Mouse (Mus musculus): ENCODE measurements at regions not wholly inside any gene's neighbourhood (a gene's known extent, or its start where the extent isn't known, plus 50 kb on each side); places are given as distances from the start of the nearest gene placed in this dataset.

DNA sequence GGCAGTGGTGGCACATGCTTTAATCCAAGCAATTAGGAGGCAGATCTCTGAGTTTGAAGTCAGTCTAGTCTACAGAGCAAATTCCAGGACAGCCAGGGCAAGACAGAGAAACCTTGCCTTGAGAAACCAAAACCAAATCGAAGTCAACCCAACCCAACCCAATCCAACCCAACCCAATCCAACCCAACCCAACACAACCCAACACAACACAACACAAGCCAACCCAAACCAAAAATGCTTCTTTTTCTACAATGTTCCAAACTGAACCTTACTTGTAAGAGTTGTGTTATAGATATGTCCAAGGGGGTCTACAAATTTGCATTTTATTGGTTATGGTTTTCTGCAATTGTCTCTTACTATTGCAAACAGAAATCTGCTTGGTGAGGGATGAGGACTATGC is 52.8 kb upstream of the Chodl start:
- H3K4me1 ChIP-seq (ENCODE audit: control insufficient read depth, insufficient read depth, low read length): no peaks in the 10 kb centered on the region
- TF ChIP-seq POLR2A (IDR thresholded peaks at IDR 0.05; ENCODE audit: borderline replicate concordance, low read depth, low read length) (no peak), CTCF (IDR thresholded peaks at IDR 0.05; ENCODE audit: low read depth, low read length) (no peak)
- H3K4me3 ChIP-seq (ENCODE audit: insufficient read depth, low read length): no peak overlapping the region
- H3K27ac ChIP-seq (ENCODE audit: insufficient read depth, low read depth, low read length): no peak overlapping the region

DNA sequence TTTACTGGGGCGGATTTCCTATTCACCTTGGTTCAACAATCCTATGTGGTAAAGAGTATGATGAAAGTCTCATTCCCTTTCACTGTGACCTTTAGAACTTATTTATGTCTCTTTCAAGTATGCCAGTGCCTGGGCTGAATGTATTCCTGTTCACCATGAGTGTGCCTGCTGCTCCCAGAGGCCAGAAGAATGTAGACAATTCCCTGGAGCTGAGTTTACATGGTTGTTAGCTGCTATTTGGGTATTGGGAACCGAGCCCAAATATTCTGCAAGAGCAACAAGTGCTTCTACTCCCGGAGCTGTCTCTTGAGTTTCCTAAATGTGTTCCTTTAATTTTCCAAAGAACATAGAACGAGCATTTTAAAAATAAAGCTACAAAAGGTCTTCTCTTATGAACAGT is 71.7 kb upstream of the Chodl start:
- TF ChIP-seq POLR2A (IDR thresholded peaks at IDR 0.05; ENCODE audit: borderline replicate concordance, low read depth, low read length): no peak
- no peak for TF ChIP-seq CTCF (IDR thresholded peaks at IDR 0.05; ENCODE audit: low read depth, low read length)
- Histone ChIP-seq H3K27ac (ENCODE audit: insufficient read depth, low read depth, low read length) (no peak overlapping the region), H3K4me3 (ENCODE audit: insufficient read depth, low read length) (no peak overlapping the region), H3K4me1 (ENCODE audit: control insufficient read depth, insufficient read depth, low read length) (no peaks in the 10 kb centered on the region)

DNA sequence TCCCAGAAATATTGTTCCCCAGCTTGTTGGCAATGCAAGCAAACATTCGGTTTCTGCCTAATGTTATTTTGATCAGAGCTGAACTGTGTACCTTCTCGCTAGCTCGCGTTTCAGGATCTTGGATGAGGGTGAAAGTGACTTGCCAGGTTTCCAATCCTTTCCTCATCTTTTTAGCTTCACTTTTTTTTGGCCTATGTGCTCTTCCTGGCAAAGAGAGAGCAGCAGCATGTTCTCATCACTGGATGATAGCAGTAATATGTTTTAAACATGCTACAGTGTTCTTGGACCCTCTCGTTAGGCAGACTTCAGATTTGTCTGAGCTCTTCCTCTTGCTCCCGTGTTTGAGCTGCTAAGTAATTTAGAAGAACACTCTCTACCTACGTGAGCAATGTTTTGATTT is 99.8 kb upstream of the Chodl start:
- Histone ChIP-seq H3K27ac (ENCODE audit: insufficient read depth, low read depth, low read length) (no peak overlapping the region), H3K4me3 (ENCODE audit: insufficient read depth, low read length) (no peak overlapping the region), H3K4me1 (ENCODE audit: control insufficient read depth, insufficient read depth, low read length) (no peaks in the 10 kb centered on the region)
- no peak for TF ChIP-seq CTCF (IDR thresholded peaks at IDR 0.05; ENCODE audit: low read depth, low read length)
- TF ChIP-seq POLR2A (IDR thresholded peaks at IDR 0.05; ENCODE audit: borderline replicate concordance, low read depth, low read length): no peak

DNA sequence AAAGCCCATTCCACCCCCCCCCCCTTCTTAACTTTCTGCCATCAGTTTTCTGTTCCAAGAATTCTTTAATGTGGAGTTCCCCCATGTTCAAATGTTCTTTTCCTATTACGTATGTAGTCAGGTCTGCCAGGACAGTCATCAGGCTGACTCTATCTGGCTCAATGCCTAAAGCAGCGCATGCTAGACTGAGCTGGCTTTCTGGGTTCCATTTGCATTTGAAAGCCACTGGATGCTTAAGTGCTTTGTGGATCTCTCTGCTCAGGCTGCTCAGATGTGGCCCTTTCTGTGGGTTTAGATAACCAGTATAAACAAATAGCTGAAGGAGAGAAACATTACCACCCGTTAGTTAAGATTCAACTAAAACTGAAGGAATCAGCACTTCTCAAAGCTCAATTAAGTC is 103.0 kb upstream of the Chodl start:
- TF ChIP-seq CTCF (IDR thresholded peaks at IDR 0.05; ENCODE audit: low read depth, low read length) (no peak), POLR2A (IDR thresholded peaks at IDR 0.05; ENCODE audit: borderline replicate concordance, low read depth, low read length) (no peak)
- Histone ChIP-seq H3K4me3 (ENCODE audit: insufficient read depth, low read length) (no peak overlapping the region), H3K27ac (ENCODE audit: insufficient read depth, low read depth, low read length) (no peak overlapping the region), H3K4me1 (ENCODE audit: control insufficient read depth, insufficient read depth, low read length) (no peaks in the 10 kb centered on the region)

DNA sequence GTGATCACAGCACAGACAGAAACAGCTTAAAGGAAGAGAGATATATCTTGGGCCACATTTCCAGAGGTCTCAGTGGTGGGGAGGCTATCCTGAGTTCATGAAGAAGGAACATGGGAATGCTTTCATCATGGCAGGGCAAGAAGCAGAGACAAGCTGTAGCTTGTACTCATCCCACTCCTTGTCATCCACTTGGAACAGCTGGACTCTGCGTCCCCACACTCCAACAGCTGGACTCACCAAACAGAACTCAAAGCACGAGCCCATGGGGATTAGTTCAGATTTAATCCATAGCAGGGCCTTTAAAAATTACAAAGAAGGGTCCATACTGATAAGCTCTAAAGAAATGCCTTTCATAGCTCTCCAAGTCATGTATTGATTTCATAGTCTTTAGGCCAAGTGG is 140.7 kb upstream of the Chodl start:
- H3K27ac ChIP-seq (ENCODE audit: insufficient read depth, low read depth, low read length): no peak overlapping the region
- TF ChIP-seq POLR2A (IDR thresholded peaks at IDR 0.05; ENCODE audit: borderline replicate concordance, low read depth, low read length): no peak
- TF ChIP-seq CTCF (IDR thresholded peaks at IDR 0.05; ENCODE audit: low read depth, low read length): no peak
- H3K4me3 ChIP-seq (ENCODE audit: insufficient read depth, low read length): no peak overlapping the region
- H3K4me1 ChIP-seq (ENCODE audit: control insufficient read depth, insufficient read depth, low read length): no peaks in the 10 kb centered on the region

DNA sequence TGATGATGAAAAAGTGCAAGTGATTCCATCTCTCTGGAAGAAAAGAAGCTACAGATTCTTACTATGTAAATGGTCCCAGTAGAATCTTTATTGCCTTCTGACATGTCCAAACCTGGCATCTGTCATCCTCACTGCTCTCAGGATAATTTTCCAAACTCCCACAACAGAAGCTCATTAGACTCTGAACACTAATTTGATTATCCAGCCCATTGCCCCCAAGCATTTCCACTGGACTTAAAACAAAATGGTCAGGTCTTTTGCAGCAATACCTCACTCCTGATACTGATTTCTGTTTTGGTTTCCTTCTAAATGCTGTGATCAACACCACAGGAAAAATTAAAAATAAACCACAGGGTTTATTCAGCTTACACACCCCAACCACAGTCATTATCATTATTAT is 171.5 kb upstream of the Chodl start:
- Histone ChIP-seq H3K4me1 (ENCODE audit: control insufficient read depth, insufficient read depth, low read length) (no peaks in the 10 kb centered on the region), H3K27ac (ENCODE audit: insufficient read depth, low read depth, low read length) (no peak overlapping the region), H3K4me3 (ENCODE audit: insufficient read depth, low read length) (no peak overlapping the region)
- TF ChIP-seq POLR2A (IDR thresholded peaks at IDR 0.05; ENCODE audit: borderline replicate concordance, low read depth, low read length) (no peak), CTCF (IDR thresholded peaks at IDR 0.05; ENCODE audit: low read depth, low read length) (no peak)

DNA sequence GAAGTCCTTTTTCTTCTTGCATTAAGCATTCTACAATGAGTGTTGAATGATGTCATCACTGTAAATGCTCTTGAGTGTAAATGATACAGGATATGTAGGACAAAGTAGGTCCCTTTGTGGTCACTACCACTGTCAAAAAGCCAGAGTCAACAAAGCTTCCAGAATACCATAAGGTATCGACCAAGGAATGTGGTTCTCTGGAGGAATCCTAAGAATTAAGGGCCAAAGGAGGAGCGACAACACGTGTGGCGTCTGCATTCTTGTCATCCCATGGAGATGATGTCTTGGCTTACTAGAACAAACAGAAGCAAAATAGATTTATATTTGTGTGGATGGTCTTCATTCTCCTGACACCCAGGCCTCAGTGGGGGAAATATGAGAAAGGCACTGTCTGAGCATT is 161.4 kb upstream of the D16Ertd472e start:
- no peak overlapping the region for H3K4me3 ChIP-seq (ENCODE audit: insufficient read depth, low read length)
- TF ChIP-seq POLR2A (IDR thresholded peaks at IDR 0.05; ENCODE audit: borderline replicate concordance, low read depth, low read length) (no peak), CTCF (IDR thresholded peaks at IDR 0.05; ENCODE audit: low read depth, low read length) (no peak)
- H3K27ac ChIP-seq (ENCODE audit: insufficient read depth, low read depth, low read length): no peak overlapping the region

DNA sequence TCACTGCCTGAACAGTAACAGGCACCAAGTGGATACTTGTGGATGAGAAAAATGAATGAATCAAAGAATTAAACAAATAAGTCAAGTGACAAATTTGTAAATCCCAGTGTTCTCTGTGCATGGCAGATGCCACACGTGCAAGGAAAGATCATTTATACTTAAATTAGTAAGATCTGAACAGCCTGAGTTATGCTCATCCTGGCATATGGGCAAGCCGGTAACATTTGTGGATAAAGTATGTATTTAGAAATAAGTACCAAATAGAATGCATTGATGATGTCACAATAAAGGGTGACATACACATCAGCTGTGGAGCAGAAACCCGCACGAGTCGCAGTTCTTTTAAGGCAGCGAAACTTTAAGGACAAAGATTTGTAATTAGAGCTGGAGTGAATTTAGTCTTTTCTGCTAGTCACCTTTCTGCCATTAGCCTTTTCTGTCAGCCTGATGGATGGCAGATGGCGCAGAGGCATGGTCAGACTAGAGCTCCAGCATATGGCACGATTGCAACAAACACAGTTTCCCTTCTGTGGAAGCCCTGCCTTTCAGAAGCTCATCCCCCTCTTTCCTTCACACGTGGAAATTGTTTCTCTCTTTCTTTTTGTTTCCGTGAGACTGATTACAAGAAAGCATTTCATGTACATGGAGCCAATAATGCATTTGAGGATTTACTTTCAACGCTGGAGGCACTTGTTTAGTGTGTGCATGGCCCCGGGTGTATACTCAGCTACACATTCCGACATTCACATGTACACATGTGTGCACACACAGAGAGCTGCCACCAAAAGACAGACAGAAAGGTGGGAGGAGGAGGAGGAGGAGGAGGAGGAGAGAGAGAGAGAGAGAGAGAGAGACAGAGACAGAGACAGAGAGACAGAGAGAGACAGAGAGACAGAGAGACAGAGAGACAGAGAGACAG is 154.3 kb upstream of the D16Ertd472e start:
- Histone ChIP-seq H3K27ac (ENCODE audit: insufficient read depth, low read depth, low read length) (no peak overlapping the region), H3K4me3 (ENCODE audit: insufficient read depth, low read length) (no peak overlapping the region), H3K4me1 (ENCODE audit: control insufficient read depth, insufficient read depth, low read length) (no peaks in the 10 kb centered on the region)
- no peak for TF ChIP-seq CTCF (IDR thresholded peaks at IDR 0.05; ENCODE audit: low read depth, low read length)
- TF ChIP-seq POLR2A (IDR thresholded peaks at IDR 0.05; ENCODE audit: borderline replicate concordance, low read depth, low read length): no peak

More for the DNA sequence above, 161.4 kb upstream of the D16Ertd472e start:
- H3K4me1 ChIP-seq (ENCODE audit: control insufficient read depth, insufficient read depth, low read length): no peaks in the 10 kb centered on the region

DNA sequence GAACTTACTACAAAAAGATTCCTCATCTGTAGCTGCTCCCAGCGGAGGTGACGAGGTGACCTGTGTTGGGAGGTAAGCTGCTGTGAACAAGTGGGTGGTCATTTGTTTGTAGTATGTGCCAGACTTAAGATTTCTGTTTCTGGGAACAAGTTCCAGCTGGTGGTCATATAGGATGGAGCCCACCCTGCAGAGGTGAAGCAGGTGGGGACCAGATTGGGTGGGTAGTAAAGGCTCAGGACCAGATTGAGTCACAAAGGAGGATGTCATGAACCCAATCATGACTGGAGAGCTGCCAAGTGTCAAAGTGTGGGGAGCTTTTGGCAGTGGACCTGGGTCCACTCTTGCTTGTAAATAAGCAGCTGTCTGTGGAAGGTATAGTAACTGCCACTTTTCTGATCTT is 149.0 kb upstream of the D16Ertd472e start:
- TF ChIP-seq POLR2A (IDR thresholded peaks at IDR 0.05; ENCODE audit: borderline replicate concordance, low read depth, low read length): no peak
- no peak for TF ChIP-seq CTCF (IDR thresholded peaks at IDR 0.05; ENCODE audit: low read depth, low read length)
- H3K27ac ChIP-seq (ENCODE audit: insufficient read depth, low read depth, low read length): no peak overlapping the region
- no peaks in the 10 kb centered on the region for H3K4me1 ChIP-seq (ENCODE audit: control insufficient read depth, insufficient read depth, low read length)
- H3K4me3 ChIP-seq (ENCODE audit: insufficient read depth, low read length): no peak overlapping the region

DNA sequence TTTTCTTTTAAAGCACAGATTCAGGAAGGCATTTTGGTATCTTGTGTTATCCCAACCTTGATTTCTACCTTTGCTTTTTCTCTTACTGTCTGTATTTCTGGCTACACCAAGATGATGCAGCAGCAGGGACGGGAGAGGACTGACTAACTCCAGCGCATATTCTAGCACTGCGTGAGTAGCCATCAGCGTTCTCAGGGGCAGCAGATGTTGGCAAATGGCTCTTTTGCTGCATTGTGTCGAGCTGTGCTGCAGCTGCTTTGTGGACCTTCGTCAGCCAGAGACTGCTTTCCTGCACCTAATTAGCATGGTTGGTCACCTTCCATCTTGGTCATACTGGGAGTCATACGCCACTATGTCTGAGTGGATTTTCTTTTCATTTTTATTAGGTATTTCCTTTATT is 133.4 kb upstream of the D16Ertd472e start:
- TF ChIP-seq POLR2A (IDR thresholded peaks at IDR 0.05; ENCODE audit: borderline replicate concordance, low read depth, low read length) (no peak), CTCF (IDR thresholded peaks at IDR 0.05; ENCODE audit: low read depth, low read length) (no peak)
- Histone ChIP-seq H3K4me1 (ENCODE audit: control insufficient read depth, insufficient read depth, low read length) (no peaks in the 10 kb centered on the region), H3K27ac (ENCODE audit: insufficient read depth, low read depth, low read length) (no peak overlapping the region), H3K4me3 (ENCODE audit: insufficient read depth, low read length) (no peak overlapping the region)

All from bone marrow macrophage, adult 2 months (primary cell).